Mouse (Mus musculus) liver, adult 10 weeks (tissue): ENCODE results near the gene Clec18a. TPM values are rescaled to one million over a fixed set of nuclear protein-coding genes. Genes with fewer than 3 reads are reported as not detected.

ENCODE experiments used
- polyA plus RNA-seq: library from polyadenylated mRNA; stranded (reverse); fragments of 350-450 nt; fragmentation: Illumina TruSeq; extraction: RNeasy Lipid Tissue Mini Kit (QIAGEN cat#74804); gene quantifications from one replicate; pipeline ENCODE4 v1.2.3, GENCODE M21; 2014; ENCODE audit warnings: low read depth, low replicate concordance

The Clec18a gene
- not detected for polyA plus RNA-seq

DNA sequence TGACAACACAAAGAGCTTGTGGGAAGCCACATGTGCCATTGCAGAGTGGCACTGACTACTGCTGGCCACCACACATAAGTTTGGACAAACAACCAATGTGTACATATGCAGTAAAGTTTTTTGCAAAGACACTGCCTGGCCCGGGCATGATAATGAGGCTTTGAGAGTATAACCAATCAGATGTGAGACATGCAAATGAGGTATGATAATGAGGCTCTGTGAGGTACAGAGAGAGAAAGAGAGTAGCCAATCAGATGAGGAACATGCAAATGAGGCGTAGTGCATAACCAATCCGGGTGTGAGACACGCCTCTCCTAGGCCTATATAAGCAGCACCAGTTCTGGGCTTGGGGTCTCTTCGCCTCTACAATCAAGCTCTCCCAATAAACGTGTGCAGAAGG lies at the start of gene Clec18a:
Gene Clec18a (minus strand): TSS at position 101 of the 400 bp plus-strand sequence.

DNA sequence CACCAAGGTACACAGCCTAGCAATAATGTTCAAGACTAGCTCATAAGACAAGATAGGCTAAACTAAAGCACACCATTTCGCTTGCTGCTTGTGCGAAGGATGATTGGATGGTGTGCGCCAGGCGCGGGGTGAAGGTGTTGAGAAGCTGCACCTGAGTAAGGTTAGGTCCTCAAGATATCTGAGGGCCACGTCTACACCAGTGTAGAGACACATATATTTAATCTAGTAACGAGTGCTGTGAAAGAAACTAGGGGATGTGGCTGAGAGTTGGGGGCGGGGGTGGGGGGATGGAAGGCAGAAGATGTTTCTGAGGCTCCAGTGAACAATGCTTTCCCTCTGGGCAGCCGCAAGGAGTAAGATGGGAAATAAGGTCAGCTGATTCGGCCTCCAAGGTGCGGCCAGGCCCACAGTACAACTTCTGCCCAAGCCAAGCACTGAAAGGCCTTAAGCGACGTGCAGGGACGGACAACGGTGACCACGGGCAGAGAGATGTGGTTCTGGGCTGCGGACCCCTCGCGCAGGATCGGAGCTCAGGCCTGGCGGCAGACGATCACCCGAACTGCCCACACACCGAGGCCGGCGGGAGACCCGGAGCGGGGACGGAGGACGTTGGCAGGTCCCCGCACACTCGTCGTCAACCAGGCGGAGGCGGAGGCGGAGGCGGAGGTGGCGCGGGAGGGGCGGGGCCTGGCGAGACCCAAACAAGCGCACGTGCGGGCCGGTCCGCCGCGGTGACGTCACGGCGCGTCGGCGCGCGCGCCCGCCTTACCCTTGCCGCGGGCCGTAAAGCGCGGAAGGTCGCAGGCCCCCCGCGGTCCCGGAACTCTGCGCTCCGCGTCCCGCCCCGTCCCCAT lies 1.9 kb upstream of the Clec18a start, which contains the start of gene Pdpr:
Gene Pdpr (plus strand): TSS at position 766 of the 854 bp plus-strand sequence.

GRCm38 (mm10) chr8:111056158-111056663 lies 36.0 kb downstream of the Clec18a start, which contains the start of gene Exosc6:
Exosc6 (plus strand) TSS chr8:111056339.

GRCm38 (mm10) chr8:111032916-111033315 lies 59.3 kb downstream of the Clec18a start, which contains the start of gene Aars:
Aars (plus strand) TSS chr8:111033144.

GRCm38 (mm10) chr8:111031572-111031971 lies 60.7 kb downstream of the Clec18a start, which contains the start of gene Ddx19b:
Ddx19b (minus strand) TSS chr8:111031751.

Other genes with a start within 250 kb of the Clec18a start
- 11.6 TPM for gene Cog4, start 245.8 kb downstream of the Clec18a start, polyA plus RNA-seq
- gene Sf3b3, start 245.6 kb downstream of the Clec18a start, polyA plus RNA-seq, result 11.0 TPM
- 0.64 TPM for gene Fuk, start 189.9 kb downstream of the Clec18a start, polyA plus RNA-seq
- 0.34 TPM for gene St3gal2, start 172.5 kb downstream of the Clec18a start, polyA plus RNA-seq
- 12.4 TPM for gene Ddx19a, start 94.6 kb downstream of the Clec18a start, polyA plus RNA-seq
- 9.0 TPM for gene Ddx19b, start 60.7 kb downstream of the Clec18a start, polyA plus RNA-seq
- 20.7 TPM for gene Aars, start 59.3 kb downstream of the Clec18a start, polyA plus RNA-seq
- 0.85 TPM for gene Exosc6, start 36.1 kb downstream of the Clec18a start, polyA plus RNA-seq
- gene Pdpr, start 2.2 kb upstream of the Clec18a start, polyA plus RNA-seq, result 9.8 TPM
- gene Glg1, start 166.8 kb upstream of the Clec18a start, polyA plus RNA-seq, result 8.6 TPM
- 16.4 TPM for gene Rfwd3, start 207.8 kb upstream of the Clec18a start, polyA plus RNA-seq
- gene Mlkl, start 245.8 kb upstream of the Clec18a start, polyA plus RNA-seq, result 8.3 TPM